Mouse (Mus musculus) spleen, adult 2 months (tissue): ENCODE data around the gene Jak1. TPM values are rescaled to one million over a fixed set of nuclear protein-coding genes. Genes with fewer than 3 reads are reported as not detected.

Source experiments
- DNase-seq, 2 experiments: peaks; one replicate each; pipeline versions ENCODE4 v3.0.0 to v3.0.0-alpha.2; 2012 to 2021; ENCODE audit warnings: low spot score in 2 of 2, low read depth in 1 of 2
- H3K27ac ChIP-seq: fragments of 200-500 bp; 2 replicates; pipeline ENCODE4 v1.5.1; 2012; ENCODE audit warnings: low read length, inconsistent platforms; ENCODE audit not compliant: insufficient read depth
- H3K27me3 ChIP-seq: fragments of 200-500 bp; 2 replicates; pipeline ENCODE4 v1.6.1; 2012; ENCODE audit warnings: mild to moderate bottlenecking, moderate library complexity, low read length, inconsistent platforms; ENCODE audit not compliant: control insufficient read depth, insufficient read depth
- H3K36me3 ChIP-seq: fragments of 200-500 bp; 2 replicates; pipeline ENCODE4 v1.6.1; 2012; ENCODE audit warnings: mild to moderate bottlenecking, low read length, inconsistent platforms; ENCODE audit not compliant: control insufficient read depth, insufficient read depth
- H3K4me1 ChIP-seq: fragments of 200-500 bp; 2 replicates; pipeline ENCODE4 v1.6.1; 2011; ENCODE audit warnings: inconsistent platforms; ENCODE audit not compliant: control insufficient read depth, insufficient read depth, insufficient read length
- H3K4me3 ChIP-seq: fragments of 200-500 bp; 2 replicates; pipeline ENCODE4 v1.5.1; 2011; ENCODE audit warnings: mild to moderate bottlenecking, inconsistent platforms; ENCODE audit not compliant: insufficient read depth, insufficient read length; ENCODE audit errors: extremely low read depth
- CTCF ChIP-seq: fragments of 200-500 bp; IDR thresholded peaks from 2 replicates; pipeline ENCODE4 v1.5.1; 2011; ENCODE audit warnings: mild to moderate bottlenecking, inconsistent platforms; ENCODE audit not compliant: insufficient read depth, insufficient read length, insufficient replicate concordance; ENCODE audit errors: extremely low read depth
- POLR2A ChIP-seq: fragments of 200-500 bp; IDR thresholded peaks from 2 replicates; pipeline ENCODE4 v1.6.1; 2011; ENCODE audit warnings: low read depth, low read length, inconsistent platforms
- WGBS: fragments of 180-500 bp; shearing (Covaris S2); methylation state at CpG from one replicate; pipeline ENCODE4 v1.1.7; 2018; 5-methylcytosine and 5-hydroxymethylcytosine counted together
- polyA plus RNA-seq: library from polyadenylated mRNA; depleted of rRNA; stranded (reverse); fragments of >200 nt; gene quantifications from 2 replicates; pipeline ENCODE4 v1.2.3, GENCODE M21; 2012

Jak1 gene
- polyA plus RNA-seq, 1 experiment, result 63.9 TPM

DNA sequence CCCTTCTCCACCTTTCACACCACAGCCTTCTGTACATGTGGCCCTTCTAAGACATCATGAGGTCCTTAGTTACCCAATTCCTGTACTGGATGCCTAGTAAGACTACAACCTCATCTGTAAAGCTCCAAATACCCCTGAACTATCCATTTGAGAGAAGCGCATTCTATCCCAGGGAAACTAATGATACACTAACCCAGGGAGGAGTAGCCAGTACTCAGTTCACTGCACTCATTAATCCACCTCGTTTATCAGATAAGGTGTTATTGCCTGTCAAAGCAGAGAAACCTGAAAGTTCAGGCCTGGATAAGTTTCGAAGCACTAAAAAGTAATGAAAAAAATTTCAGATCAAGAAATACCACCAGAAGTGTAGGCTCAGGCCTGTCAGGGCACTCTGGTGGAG, 37.7 kb downstream of the Jak1 start:
- H3K27me3 ChIP-seq, result no peaks in the 10 kb centered on the region
- DNase-seq, result no peak
- TF ChIP-seq CTCF (no peak), POLR2A (no peak)
- no peak overlapping the region for H3K4me3 ChIP-seq
- 84% methylated on average over 3 of the region's 3 CpGs for WGBS
- peaks cover 25% of the 10 kb centered on the region for H3K4me1 ChIP-seq
- H3K27ac ChIP-seq, result no peak overlapping the region
- no peaks in the 10 kb centered on the region for H3K36me3 ChIP-seq

DNA sequence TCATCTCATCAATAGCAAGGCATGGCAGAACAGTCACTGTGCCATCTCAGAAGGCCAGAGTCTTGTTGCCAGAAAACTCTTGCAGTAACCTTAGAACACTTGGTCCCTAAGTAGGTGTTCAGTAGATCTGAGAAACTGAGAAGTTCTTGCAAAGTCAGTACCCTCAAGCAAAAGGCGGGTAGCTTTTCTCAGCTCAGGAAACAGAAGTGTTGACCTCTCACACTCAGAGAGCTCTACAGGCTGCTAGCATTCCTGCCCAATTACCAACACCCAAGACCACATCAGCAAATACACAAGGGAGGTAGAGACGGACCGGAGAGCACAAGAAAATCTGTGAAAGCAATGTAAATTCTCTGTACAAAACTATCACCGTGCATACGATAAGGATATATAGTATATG, 39.1 kb downstream of the Jak1 start:
- no peaks in the 10 kb centered on the region for H3K27me3 ChIP-seq
- H3K4me3 ChIP-seq, result no peak overlapping the region
- peaks cover 28% of the 10 kb centered on the region for H3K4me1 ChIP-seq
- H3K27ac ChIP-seq, result no peak overlapping the region
- DNase-seq, result no peak
- no peaks in the 10 kb centered on the region for H3K36me3 ChIP-seq
- WGBS, result 67% methylated on average over 5 of the region's 5 CpGs
- TF ChIP-seq CTCF, result no peak
- TF ChIP-seq POLR2A, result no peak

DNA sequence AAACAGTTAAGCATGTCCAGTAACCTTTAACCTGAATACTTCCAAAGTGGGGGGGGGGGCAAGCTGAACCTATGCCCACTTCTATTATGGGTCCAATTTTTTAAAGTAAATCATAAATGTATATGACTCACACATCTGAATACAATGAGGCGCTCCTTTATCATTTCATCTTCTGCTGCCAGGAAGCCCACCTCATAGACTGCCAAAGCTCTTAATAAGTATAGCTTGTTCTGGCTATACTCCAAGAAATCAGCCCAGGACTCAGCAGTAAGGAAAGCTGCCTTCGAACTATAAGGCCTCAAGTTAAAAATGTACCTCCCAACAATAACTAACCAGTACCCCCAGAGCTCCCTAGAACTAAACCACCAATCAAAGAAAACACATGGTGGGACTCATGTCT, 44.1 kb downstream of the Jak1 start:
- H3K4me3 ChIP-seq, result no peak overlapping the region
- no peak for DNase-seq
- WGBS, result 73% methylated on average over 2 of the region's 2 CpGs
- H3K27ac ChIP-seq, result no peak overlapping the region
- TF ChIP-seq POLR2A (no peak), CTCF (no peak)
- peaks cover 35% of the 10 kb centered on the region for H3K4me1 ChIP-seq
- peaks cover 4% of the 10 kb centered on the region; the same call in 1 of the 2 replicates for H3K36me3 ChIP-seq
- no peaks in the 10 kb centered on the region for H3K27me3 ChIP-seq

DNA sequence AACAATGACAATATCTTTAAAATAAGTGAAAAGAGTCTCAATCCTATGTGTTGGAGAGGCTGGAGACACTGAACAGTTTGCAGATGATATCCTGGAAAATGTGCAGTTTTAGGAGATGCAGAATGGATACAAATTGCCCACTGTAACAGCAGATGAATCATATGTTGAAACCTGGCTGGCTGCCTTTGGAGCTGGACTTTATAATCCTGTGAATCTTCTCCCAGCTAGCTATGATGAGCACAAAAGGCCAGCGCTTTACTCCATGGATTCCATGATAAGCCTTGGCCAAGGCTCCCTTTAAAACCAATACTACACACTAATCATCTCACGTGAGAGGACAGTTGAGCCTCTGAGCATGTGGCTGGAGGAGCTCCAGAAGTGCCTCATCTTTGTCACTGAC, 45.2 kb downstream of the Jak1 start:
- H3K27me3 ChIP-seq, result no peaks in the 10 kb centered on the region
- H3K4me1 ChIP-seq, result peaks cover 32% of the 10 kb centered on the region
- no peak overlapping the region for H3K4me3 ChIP-seq
- no peak overlapping the region for H3K27ac ChIP-seq
- TF ChIP-seq CTCF (no peak), POLR2A (no peak)
- peaks cover 4% of the 10 kb centered on the region; the same call in 1 of the 2 replicates for H3K36me3 ChIP-seq
- DNase-seq, result no peak
- WGBS, result 90% methylated on average over 2 of the region's 2 CpGs

DNA sequence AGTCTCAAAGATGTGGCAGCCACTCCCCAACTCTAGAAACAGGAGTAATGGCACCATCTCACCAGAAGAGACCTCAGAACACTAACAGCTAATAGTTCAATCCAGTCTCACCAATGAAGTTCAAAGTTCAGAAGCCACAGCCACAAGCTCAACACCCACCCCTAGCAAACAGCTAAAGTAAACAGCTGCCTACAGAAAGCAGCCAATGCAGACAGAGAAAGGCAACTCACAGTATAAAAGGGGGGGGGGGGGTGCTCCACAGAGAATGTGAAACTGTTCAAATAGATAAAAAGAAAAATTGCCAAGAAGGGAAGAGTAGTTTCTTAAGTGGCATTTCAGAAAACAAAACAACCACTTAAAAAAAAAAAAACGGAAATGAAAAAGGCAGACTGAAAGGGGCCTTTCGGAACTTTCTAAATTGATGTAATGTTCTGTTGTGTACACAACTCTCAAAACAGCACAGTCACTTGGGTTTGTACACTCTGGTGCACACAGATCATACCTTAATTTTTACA, 48.0 kb downstream of the Jak1 start:
- TF ChIP-seq CTCF, result no peak
- Histone ChIP-seq H3K27ac (0 out of 2 replicates have a peak overlapping the region, but pooled peaks have one; percentile 16), H3K27me3 (no peaks in the 10 kb centered on the region), H3K4me1 (peaks cover 32% of the 10 kb centered on the region), H3K4me3 (no peak overlapping the region), H3K36me3 (peaks cover 4% of the 10 kb centered on the region; the same call in 1 of the 2 replicates)
- 33% methylated on average over 2 of the region's 2 CpGs for WGBS
- peak in 1 of 2 experiments; percentile 27 for DNase-seq

DNA sequence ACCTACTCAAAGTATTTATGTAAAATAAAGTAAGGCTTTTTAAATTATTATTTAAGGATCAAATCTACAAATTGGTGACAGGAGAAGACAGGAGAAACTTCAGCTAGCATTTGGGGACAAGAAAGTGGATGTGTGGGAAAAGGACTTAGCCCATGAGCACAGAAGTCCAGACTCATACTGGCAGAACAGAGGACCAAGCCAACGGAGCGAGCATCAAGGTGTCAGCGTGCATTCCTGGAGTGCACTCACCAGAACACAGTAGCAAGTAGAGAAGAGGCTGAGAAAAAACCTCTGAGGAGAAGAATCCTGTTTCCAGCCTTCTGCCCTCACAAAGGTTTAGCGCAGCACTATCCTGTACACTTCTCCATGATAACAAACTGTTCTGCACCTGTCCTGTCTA, 48.8 kb downstream of the Jak1 start:
- Histone ChIP-seq H3K36me3 (peaks cover 4% of the 10 kb centered on the region; the same call in 1 of the 2 replicates), H3K4me1 (peaks cover 30% of the 10 kb centered on the region), H3K27me3 (no peaks in the 10 kb centered on the region), H3K4me3 (no peak overlapping the region), H3K27ac (peak overlapping the region; percentile 29; the same call in 1 of the 2 replicates)
- TF ChIP-seq CTCF, result no peak
- 89% methylated on average over 4 of the region's 4 CpGs for WGBS
- DNase-seq, result no peak

DNA sequence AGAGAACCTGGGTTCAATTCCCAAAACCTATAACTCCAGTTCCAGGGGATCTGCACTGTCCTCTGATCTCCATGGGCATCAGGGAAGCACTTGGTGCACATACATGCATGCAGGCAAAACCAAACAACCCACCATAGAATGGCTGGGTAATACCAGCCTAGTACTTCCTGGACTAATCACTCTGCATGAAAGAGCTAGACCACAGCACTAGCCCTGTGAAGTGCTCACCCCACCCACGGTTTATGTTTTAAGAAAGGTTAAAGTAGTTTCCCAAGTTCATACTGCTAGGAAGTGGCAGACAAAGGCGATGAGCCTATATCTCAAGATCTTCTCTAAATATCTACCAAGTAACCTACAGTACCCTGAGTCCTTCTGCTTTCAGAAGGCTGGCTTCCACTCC, 51.6 kb downstream of the Jak1 start:
- no peak for DNase-seq
- no peaks in the 10 kb centered on the region for H3K36me3 ChIP-seq
- 36% methylated on average over 2 of the region's 2 CpGs for WGBS
- H3K27me3 ChIP-seq, result no peaks in the 10 kb centered on the region
- no peak for TF ChIP-seq POLR2A
- H3K4me3 ChIP-seq, result no peak overlapping the region
- H3K27ac ChIP-seq, result 0 out of 2 replicates have a peak overlapping the region, but pooled peaks have one; percentile 44
- H3K4me1 ChIP-seq, result peaks cover 26% of the 10 kb centered on the region

DNA sequence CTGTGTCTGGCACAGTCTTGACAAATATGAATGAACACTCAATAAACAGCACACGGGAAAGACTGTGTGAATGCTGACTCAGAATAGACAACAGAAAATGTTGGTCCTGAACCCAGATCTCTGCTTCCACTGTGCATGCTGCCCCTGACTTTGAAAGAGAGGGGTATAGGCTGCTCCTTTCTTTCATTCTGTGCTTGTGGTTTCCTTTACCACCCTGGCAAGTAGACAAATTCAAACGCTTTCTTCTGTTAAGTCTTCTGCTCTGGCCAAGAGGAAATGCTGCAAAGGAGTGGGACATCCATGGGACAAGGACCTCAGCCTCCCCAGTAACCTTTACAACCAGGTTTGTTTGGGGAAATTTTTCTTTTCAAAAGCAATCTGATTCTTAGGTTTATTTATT, 57.6 kb downstream of the Jak1 start:
- WGBS, result 20% methylated on average over 2 of the region's 2 CpGs

More for the DNA sequence above, 57.6 kb downstream of the Jak1 start:
- TF ChIP-seq CTCF (no peak), POLR2A (no peak)
- peaks cover 7% of the 10 kb centered on the region for H3K4me1 ChIP-seq
- H3K27me3 ChIP-seq, result no peaks in the 10 kb centered on the region
- DNase-seq, result no peak
- no peaks in the 10 kb centered on the region for H3K36me3 ChIP-seq
- no peak overlapping the region for H3K4me3 ChIP-seq
- no peak overlapping the region for H3K27ac ChIP-seq
